31 mouse cellular contexts compared by ENCODE assay signal in the genomic region with DNA sequence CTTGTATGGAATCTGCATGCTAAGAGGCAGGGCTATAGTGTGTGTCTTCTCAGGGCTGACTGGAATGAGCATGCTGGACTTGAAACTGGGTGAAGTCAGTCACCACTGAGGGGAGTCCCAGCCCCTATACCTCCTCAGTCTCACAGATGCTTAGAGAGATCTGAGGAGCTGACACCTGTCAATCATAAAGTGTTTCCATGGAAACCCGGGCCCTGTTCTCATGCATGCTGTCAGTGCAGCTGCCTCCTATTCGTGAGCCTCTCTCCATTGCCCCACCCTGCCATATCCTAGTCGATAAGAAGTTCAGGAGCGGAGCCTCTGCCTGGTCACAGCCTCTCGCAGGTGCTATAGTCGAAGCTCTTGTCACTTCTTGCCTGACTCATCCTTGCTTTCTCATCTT. TPM values are rescaled to one million over a fixed set of nuclear protein-coding genes. Genes with fewer than 3 reads are reported as not detected.
"Had no signal": no experiment of that assay in that cellular context is flagged by ENCODE, and none has a peak within 500 bp of the region (broad histone marks: within the 10 kb centered on the region; RNA-seq: fewer than 3 reads in every experiment).

No protein-coding gene starts in this region.

RNA-seq across cellular contexts. Expression of a gene that starts 20.8 kb away (rescaled TPM):
- total RNA-seq: gastrocnemius, adult 2 months; gastrocnemius, postnatal 25 days; granulocyte monocyte progenitor cell, adult 5-6 weeks; heart, adult 8-10 months; heart, postnatal 10 days; heart, postnatal 25 days; heart, postnatal 4 days; layer of hippocampus, adult 2 months; layer of hippocampus, postnatal 14 days; layer of hippocampus, postnatal 36 days; left cerebral cortex, adult 18-20 months; left cerebral cortex, adult 8-10 months; left cerebral cortex, postnatal 10 days; left cerebral cortex, postnatal 25 days; left cerebral cortex, postnatal 4 days had no signal
- polyA plus RNA-seq: heart, embryonic 10.5 days; heart, embryonic 12.5 days; heart, embryonic 14.5 days; heart, embryonic 16.5 days; hindbrain, embryonic 13.5 days; hindbrain, embryonic 16.5 days; inflammation-experienced regulatory T-cells, adult 6 months; intestine, embryonic 15.5 days; intestine, postnatal 0 days; limb, embryonic 11.5 days; liver, embryonic 12.5 days; liver, embryonic 14.5 days had no signal

RNA-seq across cellular contexts. Expression of a gene that starts 48.9 kb away (rescaled TPM):
- total RNA-seq: gastrocnemius, adult 2 months; gastrocnemius, postnatal 10 days; gastrocnemius, postnatal 25 days; granulocyte monocyte progenitor cell, adult 5-6 weeks; heart, adult 18-20 months; heart, adult 8-10 months; heart, postnatal 10 days; heart, postnatal 25 days; heart, postnatal 4 days; layer of hippocampus, adult 2 months; layer of hippocampus, postnatal 14 days; layer of hippocampus, postnatal 36 days; left cerebral cortex, adult 18-20 months; left cerebral cortex, adult 8-10 months; left cerebral cortex, postnatal 10 days; left cerebral cortex, postnatal 25 days had no signal
- polyA plus RNA-seq: heart, embryonic 14.5 days; hindbrain, embryonic 13.5 days; hindbrain, embryonic 16.5 days; kidney, embryonic 14.5 days; limb, embryonic 13.5 days had no signal

RNA-seq across cellular contexts. Expression of a gene that starts 54.9 kb away (rescaled TPM):
- total RNA-seq: granulocyte monocyte progenitor cell, adult 5-6 weeks; layer of hippocampus, adult 2 months; layer of hippocampus, postnatal 14 days; layer of hippocampus, postnatal 36 days; left cerebral cortex, postnatal 10 days; left cerebral cortex, postnatal 25 days; left cerebral cortex, postnatal 4 days had no signal
- polyA plus RNA-seq: hindbrain, embryonic 16.5 days had no signal
